Mouse (Mus musculus) fibroblast of lung, adult 2 months (primary cell): ENCODE results near the gene Ddx10.

Experiments
- DNase-seq: peaks from one replicate; pipeline ENCODE4 v3.0.0-alpha.2; 2011; ENCODE audit warnings: low read depth

The Ddx10 gene

DNA sequence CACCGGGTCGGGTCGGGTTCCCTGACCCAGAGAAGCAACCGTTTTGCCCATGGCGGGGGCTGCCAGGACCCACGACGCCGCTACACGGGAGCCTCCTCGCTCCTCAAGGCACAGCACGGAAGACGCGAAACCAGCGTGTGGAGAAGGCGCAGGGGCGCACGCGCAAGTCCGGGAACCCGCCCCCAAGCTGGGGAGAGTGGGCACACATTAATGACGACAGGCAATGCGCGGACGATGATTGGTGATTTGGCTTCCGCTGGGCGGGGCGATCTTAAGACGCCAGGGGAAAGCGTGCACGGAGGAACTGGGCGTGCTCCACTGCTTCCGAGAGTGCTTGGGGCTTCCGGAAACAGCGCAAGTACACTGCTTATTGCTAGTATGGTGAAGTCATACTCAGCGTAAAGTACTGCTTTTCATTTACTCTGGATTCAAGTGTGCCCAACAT is at the start of gene Ddx10:
Gene Ddx10, minus strand, starts transcription at position 101 of the 445 bp plus-strand sequence.
- peak; percentile 96 for DNase-seq

DNA sequence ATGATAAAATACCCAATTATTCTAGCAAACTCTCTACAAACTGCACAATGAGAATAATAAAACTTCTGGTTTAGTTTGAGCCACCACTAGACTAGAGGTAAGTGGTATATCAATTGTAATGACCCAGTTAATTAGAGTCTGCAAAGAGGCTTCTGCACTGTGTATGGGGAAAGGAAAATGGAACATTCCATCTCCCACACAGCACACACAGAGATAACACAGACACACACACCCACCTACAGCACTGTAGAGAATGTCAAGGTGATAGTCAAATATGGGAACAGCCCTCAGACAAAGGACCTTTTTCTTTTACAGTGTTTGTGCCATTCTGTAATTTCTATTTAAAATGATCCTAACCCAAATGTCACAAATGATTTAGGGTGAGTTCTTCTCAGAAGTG is 45.0 kb upstream of the Ddx10 start:
- DNase-seq, result no peak

DNA sequence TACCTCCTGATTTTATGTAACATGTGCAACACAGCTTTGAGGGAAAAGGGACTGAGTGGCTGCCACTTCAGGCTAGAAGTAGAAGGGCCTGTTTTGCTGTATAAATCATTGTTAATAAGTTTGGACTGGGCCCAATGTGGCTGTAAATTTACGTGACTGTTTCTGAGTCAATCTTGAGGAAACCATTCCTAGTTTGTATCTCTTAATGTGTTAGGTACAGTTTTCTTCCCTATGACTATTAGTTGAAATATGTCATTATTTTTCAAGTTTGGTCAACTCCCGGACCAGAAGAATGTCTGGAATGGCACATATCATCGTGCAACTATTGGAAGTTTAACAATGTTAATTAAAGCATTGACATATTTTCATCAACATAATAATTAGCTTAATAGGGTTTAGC is 42.2 kb upstream of the Ddx10 start:
- DNase-seq, result no peak

DNA sequence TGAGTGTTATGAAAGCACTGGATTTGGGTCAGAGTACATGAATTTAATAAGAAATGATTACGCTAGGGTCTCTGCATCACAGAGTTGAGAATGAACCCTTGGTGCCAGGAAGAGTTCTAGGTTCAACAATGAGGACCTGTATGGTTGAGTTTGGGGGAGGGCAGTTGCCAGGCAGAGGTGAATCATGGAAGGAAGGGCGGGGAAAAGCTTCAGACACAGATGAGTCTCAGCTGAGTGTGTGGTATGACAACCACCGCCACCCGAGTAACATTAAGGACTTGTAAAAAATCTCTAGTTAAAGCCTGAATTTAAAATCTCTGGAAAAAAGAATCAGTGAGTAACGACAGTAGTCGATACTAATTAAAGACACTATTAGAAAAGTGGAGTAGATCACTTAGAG is 38.9 kb upstream of the Ddx10 start:
- no peak for DNase-seq

DNA sequence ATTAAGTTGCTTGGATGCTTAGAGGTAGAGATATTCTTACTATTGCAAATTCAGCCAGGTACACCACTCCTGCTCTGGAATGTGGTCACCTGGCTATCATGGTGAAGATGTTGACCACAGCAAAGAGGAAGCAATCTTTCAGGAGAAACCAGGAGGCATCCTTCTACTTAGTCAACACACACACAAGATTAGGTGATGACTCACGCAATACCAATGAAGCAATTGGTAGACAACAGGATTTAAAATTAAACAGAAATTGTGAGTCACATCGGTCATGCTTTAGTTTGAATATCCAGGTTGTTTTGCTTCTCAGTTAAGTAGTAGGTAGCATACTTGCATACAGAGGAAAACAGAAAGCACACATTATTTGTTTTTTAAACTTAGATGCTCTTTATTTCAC is 31.1 kb upstream of the Ddx10 start:
- DNase-seq, result no peak

DNA sequence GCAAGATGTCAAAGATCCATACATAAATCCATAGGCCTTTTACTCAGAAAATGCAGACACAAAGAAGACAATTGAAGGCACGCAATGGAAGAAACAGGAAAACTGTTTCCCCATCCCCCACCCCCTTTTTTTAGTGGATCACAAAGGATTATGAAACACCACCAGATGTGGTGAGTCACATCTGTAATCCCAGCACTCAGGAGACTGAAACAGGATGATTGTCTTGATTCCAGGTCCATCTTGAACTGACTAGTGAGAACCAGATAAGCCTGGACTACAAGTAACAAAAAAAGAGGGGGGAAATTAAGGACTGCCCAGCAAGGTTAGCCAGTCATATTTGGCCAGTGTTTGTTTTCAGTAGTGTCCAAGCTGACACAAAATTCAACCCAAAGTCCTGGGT is 28.5 kb upstream of the Ddx10 start:
- DNase-seq, result no peak

DNA sequence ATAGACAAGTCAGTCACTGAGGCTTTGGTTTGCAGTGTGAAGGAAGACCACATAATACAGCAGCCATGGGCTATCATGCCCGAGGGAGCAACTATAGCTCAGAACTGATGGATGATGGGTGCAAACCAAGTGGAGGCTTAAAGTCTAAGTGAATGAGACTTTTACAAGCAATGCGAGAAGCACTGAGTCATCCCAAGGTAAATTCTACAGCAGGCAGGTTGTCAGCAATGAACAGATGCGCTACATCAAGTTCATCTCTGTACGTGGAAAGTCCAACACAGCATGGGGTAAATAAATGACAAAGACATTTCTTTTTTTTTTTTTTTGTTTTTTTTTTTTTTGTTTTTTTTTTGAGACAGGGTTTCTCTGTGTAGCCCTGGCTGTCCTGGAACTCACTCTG is 24.9 kb upstream of the Ddx10 start:
- DNase-seq, result no peak

DNA sequence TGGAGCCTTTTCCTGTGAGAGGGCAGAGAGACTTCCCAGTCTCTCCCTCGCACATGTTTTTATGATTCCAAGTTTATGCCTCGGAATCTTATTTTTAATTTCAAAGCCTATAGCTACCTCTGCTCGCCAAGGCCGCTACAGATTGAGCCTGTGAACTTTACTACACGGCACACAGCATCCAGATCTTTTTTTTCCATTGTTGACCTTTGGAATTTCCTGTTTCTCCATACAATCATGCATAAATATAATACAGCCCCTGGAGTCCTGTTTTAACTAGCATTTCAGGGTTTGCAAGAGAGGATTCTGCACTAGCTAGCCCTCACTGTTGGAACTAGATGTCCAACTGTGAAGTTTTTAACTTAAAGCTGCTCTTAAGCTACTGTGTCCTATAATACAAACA is 24.4 kb upstream of the Ddx10 start:
- DNase-seq, result no peak

DNA sequence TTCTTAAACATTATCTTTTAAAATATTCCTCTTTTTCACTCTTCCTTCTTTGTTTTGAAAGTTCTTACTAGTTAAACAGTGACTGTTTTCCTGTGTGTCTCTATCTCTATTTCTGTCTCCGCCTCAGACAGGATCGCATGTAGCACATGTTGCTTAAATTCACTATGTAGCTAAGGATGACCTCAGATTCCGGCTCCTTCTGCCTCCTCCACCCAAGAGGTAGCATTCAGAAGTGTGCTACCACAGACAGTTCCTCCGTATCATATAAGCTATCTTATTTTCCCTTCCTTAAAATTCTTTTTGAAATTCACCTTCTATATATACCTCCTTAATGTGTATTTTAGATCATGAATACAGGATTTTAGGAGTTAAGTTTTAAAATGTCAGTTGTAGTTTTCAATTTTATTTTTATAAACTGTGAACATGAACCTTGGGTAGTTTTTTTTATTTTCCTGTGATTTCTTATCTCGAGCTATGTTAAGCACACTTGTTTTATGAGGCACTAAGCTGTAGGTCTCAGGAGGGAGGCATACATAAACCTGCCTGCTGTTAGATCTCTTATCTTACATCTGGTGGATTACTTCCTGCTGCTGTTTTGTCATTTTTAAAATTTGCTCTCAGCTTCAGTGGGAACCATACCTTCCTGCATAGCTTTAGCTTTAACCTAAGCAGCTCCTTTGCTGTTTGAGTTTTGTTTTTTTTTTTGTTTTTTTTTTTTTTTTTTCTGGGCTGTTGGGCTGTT is 23.6 kb upstream of the Ddx10 start:
- no peak for DNase-seq

DNA sequence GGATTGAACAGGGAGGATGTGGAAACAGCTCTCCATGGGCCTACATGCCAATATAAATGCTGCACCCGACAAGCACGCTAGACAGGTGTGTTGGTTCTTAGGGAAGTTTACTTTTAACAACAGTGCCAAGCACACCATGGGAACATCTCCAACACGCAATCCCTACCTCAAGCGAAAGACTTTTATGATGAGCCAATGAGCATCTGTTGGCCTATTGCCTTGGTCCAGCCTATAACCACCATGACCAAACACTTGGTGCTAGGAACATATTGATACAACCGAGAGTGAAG is 21.6 kb upstream of the Ddx10 start:
- DNase-seq, result no peak

DNA sequence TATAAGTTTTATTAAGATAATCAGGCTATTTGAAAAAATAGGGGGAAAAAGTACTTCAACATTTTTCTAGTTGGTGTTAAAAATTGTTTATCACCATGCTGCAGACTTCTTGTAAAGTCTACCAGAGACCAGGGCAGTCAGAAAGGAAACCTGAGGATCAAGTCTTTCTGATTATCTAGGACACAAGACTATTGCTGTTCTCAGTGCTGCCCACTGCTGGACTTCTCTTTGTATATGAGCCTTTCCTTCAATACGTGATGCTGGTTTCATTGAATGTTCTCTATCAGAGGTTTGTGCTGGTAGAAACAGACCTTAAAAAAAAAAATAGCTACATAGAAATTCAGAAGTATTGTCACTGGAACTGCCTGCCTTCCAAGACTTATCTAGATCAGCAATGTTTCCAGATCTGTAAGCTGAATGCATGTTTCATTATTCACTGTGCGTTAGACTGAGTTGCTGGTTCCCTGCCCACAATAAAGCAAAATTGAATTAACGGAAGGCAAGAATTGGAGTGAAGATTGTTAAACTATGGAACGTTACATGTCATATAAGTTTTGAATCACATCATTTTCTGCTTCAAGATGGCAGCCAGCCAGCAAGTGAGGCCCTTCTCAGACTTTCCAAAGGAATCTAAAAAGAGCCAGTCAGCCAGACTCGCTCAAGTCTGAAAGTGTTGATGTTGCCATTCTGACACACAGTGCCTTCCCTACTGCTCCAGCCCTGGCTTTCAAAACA is 21.0 kb upstream of the Ddx10 start:
- no peak for DNase-seq

DNA sequence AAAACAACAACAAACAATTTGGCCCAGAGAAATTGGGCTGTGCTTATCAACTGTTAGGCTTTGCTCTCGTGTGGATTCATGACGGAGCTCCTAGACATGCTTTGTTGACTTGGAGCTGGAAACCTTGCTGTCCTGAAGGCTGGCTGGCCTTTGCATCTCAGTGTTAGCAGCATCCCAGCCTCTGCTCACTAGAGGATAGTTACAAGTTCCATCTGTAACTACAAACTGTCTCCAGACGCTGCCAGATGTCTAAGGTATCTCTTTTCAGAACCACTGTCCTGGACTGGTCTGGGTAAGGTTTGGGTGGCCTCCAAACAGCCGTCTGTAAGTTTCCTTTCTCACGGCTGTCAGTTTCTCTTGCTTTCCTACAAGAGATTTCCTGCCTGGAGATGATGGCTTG is 20.2 kb upstream of the Ddx10 start:
- DNase-seq, result no peak

DNA sequence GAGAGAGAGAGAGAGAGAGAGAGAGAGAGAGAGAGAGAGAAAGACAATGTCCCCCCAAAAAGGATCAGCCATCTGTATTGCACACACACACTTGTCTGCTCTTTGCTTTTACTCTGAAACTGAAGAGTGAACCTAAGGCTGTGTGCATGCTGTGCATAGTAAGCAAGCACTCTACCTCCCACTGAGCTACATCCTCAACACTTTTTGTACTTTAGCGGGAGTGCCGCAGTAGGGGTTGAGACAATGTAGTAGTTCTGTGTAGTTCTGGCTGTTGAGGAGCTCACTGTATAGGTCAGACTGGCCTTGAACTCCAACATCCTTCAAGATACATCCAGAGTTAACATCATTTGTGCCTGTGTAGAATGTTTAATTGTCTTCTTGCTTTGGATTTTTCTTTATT is 17.7 kb upstream of the Ddx10 start:
- no peak for DNase-seq

DNA sequence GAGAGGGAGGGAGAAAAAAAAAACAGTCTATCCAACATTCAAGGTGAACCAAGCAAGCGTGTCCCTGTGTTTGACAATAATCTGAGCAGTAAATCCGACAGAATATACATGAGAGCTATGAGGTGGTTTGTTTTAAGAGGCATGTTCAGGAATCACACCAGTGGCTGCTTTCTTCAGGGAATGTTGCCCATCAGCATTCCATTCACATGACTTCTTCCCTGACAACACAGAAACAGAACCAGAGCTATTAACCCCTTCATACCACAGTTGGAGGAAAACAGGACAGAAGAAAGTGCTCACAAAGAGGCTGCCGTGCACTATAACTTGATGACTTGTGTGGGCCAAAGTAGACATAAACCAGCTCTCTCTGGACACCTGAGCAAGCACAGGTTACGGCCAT is 16.5 kb upstream of the Ddx10 start:
- no peak for DNase-seq

DNA sequence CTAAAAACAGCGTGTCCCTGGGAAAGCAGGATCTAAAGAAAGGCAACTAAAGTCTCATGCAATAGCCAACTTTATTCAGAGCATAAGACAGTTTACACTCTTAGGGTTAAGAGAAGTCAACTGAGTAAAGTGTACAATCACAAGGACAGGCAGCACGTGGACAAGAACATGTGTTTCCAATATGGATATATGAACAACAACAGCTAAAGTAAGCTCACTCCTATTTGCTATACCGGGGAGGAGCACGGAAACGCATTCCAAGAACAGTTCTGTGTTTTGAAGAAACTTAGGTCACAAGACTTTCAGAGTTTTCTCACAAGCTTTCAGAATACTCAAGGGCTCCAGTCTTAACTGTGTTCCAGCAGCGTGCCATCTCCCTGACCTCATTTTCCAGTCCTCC is 10.3 kb upstream of the Ddx10 start:
- DNase-seq, result no peak

DNA sequence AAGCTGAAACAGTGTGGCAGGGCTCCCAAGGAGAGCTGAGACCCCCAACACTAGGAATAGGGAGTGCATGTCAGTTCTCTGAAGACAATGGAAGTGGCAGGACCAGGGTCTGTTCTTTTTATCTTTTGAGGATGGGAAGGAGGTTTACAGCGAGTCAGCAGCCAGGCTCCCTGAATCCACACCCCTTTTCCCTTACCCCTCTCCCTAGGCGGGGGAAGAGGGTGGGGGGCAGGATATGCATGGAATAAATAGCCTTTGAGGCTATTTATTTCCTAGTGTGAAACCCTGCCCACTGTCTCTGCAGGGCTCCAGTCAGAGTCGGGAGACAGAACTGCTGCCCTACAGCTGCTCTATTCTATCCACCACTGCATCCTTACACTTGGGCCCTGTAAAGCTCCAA is 9.9 kb upstream of the Ddx10 start:
- no peak for DNase-seq

DNA sequence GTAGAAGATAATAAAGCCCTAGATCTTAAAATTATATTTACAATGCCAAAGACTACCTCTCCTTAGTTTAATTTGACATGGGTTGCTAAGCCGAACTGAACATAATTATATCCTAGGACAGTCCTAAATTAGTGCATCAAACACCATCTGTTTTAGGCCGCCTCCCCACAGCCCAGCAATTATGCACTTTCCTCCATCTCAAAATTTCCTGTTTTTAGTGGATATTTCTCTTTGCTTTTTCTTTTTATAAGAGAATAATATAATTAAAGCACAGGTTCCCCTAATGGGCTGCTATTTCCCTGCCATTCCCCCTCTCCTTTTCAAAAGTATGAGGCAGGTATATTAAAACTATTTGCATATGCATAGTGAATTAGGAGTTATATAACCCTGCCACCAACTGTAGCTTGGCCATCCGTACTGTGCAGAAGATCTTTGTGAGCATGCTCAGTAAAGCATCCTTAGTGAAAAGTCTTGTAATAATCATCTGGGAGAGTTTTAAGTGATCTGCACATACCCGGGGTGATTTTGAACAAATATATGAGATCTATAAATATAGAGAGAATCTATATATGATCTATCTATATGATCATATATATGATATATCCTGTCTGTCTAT is 8.9 kb upstream of the Ddx10 start:
- no peak for DNase-seq

DNA sequence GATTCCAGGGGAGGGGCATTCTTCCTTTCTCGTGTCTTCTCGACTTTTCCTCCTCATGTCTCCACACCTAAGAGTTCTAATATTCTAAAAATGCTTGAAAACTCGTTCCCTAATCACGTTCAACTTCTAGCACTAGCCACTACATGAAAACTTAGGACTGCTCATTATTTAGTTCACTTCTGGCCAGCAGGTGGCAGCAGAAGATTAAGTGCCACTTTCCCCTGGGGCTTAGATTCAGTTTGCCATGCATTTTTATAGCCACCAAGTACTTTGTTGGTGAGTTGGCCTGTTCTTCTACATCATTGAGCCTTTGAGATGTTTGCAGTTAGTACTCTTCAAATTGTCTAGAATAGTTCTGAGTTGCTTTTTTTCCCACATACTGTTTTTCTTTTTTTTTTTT is 6.5 kb upstream of the Ddx10 start:
- DNase-seq, result peak; percentile 50

DNA sequence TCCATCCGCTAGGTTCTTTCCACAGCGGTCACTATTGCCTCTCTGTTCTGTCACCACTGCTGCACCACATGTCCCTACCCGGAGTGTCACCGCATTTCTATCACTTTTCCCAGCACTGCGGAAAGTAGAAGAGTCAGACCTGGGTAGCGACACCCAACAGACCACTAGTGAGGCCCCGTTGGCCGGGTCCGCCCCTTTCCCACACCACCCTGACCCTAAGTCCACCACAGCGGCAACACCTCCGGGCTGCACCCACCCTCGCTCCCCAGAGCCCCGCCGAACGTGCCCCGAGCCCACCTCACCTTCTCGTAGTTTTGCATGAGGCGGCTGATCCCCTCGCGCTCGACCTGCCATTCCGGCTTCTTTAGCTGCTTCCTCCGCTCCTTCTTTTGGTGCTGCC is 337 bp downstream of the Ddx10 start:
- no peak for DNase-seq

DNA sequence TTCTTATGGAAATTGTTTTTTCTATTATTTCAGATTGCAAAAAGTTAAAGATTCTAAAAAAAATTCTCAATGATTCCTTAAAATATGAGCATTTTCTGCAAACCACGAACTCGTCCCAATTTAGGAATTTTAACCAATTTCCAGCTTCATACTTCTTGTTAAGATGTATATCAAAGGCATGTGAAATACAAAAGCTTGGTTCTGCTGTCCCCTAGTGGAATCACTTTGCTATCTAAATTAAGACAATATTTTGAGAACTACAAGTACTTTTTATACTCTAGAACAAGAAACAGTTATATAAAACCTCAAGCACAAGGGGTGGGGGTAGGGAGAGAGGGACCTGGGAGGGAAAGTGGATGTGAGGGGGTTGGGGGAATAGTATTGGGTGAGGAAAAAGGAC is 29.7 kb downstream of the Ddx10 start:
- DNase-seq, result peak; percentile 17

DNA sequence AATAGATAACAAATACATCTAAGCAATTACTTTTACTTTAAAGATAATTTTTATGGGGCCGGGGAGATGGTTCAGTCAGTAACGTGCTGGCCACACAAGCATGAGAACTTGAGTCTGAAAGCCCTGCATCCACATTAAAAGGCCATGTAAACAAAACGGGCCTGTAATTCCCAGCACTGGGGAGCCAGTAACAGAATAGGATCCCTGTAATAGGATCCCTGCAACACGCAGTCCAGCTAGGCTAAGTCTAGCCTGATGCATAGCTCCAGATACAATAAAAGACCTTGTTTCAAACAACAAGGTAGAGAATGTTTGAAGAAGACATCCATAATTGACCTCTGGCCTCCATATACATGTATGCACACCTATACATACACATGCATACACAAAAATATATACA is 39.6 kb downstream of the Ddx10 start:
- DNase-seq, result no peak

DNA sequence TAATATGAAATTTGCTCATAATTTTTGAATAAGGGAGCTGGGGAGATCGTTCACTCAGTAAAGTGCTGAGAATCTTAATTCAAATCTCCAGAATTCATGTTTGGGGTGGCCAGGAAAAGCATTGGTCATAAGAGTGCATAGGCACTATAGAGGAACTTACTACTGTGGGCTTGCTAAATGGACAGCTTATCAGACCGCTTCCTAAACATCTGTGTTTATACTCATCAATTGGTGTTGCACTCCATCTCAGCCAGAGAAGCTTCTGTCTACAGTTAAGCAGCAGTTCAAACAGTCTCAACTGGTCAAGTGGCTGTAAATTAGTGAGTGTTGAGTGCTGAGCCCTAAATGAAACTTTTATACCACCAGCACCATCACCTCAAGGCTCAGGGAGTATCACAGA is 73.3 kb downstream of the Ddx10 start:
- no peak for DNase-seq

DNA sequence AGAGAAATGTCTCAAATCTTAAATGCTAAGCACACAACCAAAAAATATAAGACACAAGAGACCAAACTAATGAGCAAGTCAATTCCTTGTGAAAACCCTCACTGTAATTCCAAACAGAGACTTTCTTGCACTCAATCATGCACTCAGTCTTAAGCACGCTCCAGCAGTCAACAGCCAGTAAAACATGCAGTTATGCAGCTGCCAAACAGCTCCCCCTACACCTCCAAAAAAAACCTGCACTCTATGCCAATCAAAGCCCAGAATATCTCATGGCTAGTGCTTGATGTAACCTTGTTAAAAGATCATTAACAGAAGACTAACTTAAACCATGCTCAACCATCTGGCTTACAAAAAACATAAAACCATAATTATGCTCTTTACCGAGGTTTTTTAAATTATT is 74.6 kb downstream of the Ddx10 start:
- no peak for DNase-seq

DNA sequence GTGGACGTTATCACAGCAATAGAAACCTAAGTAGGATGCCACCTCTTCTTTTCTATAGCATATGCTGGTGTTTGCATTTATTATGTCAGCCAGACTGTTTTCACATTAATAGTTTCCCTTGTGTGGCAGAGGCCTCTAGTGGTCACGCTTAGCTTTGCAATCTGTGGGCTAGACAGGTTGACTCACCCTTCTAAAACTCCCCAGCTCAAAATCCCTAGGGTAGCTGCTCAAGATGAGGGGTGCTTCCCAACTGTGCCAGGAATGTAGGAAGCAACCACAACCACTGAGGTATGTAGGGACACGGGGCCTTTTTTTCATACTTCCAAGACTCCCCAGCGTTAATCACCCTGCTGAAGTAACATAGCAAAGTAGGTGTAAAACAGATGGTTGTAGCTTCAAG is 103.6 kb downstream of the Ddx10 start:
- DNase-seq, result peak; percentile 54
